15 mouse cellular contexts compared by ENCODE assay signal in the genomic region with DNA sequence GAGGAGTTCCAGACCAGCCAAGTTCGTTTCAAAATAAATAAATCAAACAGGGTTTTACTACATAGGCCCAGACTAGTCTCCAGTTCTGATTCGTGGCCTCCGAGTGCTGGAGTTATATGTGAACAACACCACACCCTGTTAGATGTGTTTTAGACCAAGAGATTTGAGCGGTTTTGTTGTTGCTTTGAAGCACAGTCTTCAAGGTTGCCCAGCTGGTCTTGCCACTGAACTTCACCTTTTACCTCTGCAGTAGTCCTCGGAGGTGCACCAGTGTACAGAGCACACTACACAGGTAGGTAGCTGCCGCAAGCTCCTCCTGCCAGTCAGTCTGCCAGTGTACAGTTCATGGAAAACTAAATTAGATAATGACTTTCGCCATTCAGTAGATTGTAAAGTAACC.
"Had no signal": no experiment of that assay in that cellular context is flagged by ENCODE, and none has a peak within 500 bp of the region (broad histone marks: within the 10 kb centered on the region; RNA-seq: fewer than 3 reads in every experiment).

No protein-coding gene starts in this region.

- DNase-seq: kidney, adult 18-20 months; kidney, postnatal 25 days; layer of hippocampus, postnatal 36 days; liver, embryonic 13.5 days; lung, adult 2 months; retina, postnatal 1 day; right cerebral cortex, postnatal 25 days; spleen, adult 18-20 months; thymus, postnatal 25 days had no signal

- H3K9ac ChIP-seq: liver, embryonic 13.5 days; midbrain, embryonic 12.5 days; midbrain, embryonic 15.5 days; neural tube, embryonic 13.5 days had no signal

- H3K9me3 ChIP-seq: liver, embryonic 13.5 days; midbrain, embryonic 12.5 days; midbrain, embryonic 15.5 days; neural tube, embryonic 13.5 days had no signal

- H3K27me3 ChIP-seq: liver, embryonic 13.5 days; midbrain, embryonic 12.5 days; midbrain, embryonic 15.5 days; neural tube, embryonic 13.5 days had no signal

- H3K4me2 ChIP-seq: liver, embryonic 13.5 days; midbrain, embryonic 12.5 days; midbrain, embryonic 15.5 days; neural tube, embryonic 13.5 days had no signal

- H3K36me3 ChIP-seq: liver, embryonic 13.5 days; midbrain, embryonic 12.5 days; midbrain, embryonic 15.5 days had no signal

- H3K4me3 ChIP-seq: left cerebral cortex, adult 2 months; liver, embryonic 13.5 days; midbrain, embryonic 12.5 days; midbrain, embryonic 15.5 days; myocyte; neural tube, embryonic 13.5 days had no signal

- ATAC-seq: midbrain, embryonic 15.5 days had no signal

- H3K27ac ChIP-seq: kidney, postnatal 0 days; left cerebral cortex, adult 2 months; liver, embryonic 13.5 days; midbrain, embryonic 12.5 days; midbrain, embryonic 15.5 days; neural tube, embryonic 13.5 days had no signal
